Mouse (Mus musculus) CH12.LX (cell line): ENCODE measurements around the gene Ptma. TPM values are rescaled to one million over a fixed set of nuclear protein-coding genes. Genes with fewer than 3 reads are reported as not detected.
A peak's percentile ranks its signal among the peaks of the same experiment; 100 is the strongest.

Experiments used
- DNase-seq: peaks from one replicate; pipeline ENCODE4 v3.0.0-alpha.2; 2013; ENCODE audit errors: extremely low read depth
- H3K27ac ChIP-seq: 2 replicates; pipeline ENCODE4 v1.5.1; 2012; ENCODE audit warnings: low read depth, mild to moderate bottlenecking, control low read depth, moderate library complexity; ENCODE audit not compliant: insufficient read depth
- H3K27me3 ChIP-seq: replicated peaks from 2 replicates; pipeline ENCODE3; 2012; ENCODE audit warnings: inconsistent platforms
- H3K36me3 ChIP-seq, 2 experiments: replicated peaks in 1 of 2; 2 replicates each; pipeline versions ENCODE3 to v1.6.1; 2012; ENCODE audit warnings: inconsistent platforms in 1 of 2, low read length in 1 of 2, mild to moderate bottlenecking in 1 of 2, mixed read lengths in 1 of 2, moderate library complexity in 1 of 2; ENCODE audit not compliant: control insufficient read depth in 1 of 2, insufficient read depth in 1 of 2
- H3K4me1 ChIP-seq, 2 experiments: 2 replicates each; pipeline ENCODE4 v1.6.1; 2012; ENCODE audit warnings: inconsistent platforms in 1 of 2, moderate library complexity in 1 of 2; ENCODE audit not compliant: insufficient read depth in 2 of 2, control insufficient read depth in 1 of 2
- H3K4me2 ChIP-seq: 2 replicates; pipeline ENCODE4 v1.6.1; 2012; ENCODE audit warnings: low read depth, mild to moderate bottlenecking, control low read depth; ENCODE audit not compliant: poor library complexity, insufficient read depth, severe bottlenecking
- H3K4me3 ChIP-seq, 3 experiments: fragments of 150-350 bp in 1 of 3; sonication (generic) in 1 of 3; replicated peaks in 1 of 3; 2 replicates each; pipeline versions ENCODE3 to v1.5.1; 2011 to 2012; ENCODE audit warnings: low read depth in 2 of 3, low read length in 2 of 3, mild to moderate bottlenecking in 2 of 3, moderate library complexity in 2 of 3, control low read depth in 1 of 3, improper control_type of control experiment in 1 of 3, inconsistent platforms in 1 of 3, mixed read lengths in 1 of 3; ENCODE audit not compliant: poor library complexity in 1 of 3
- H3K79me2 ChIP-seq: replicated peaks from 2 replicates; pipeline ENCODE4 v1.6.1; 2012; ENCODE audit warnings: mild to moderate bottlenecking, moderate library complexity; ENCODE audit not compliant: control insufficient read depth, poor library complexity, insufficient read depth, severe bottlenecking; ENCODE audit errors: extremely low read depth
- H3K9ac ChIP-seq: 2 replicates; pipeline ENCODE4 v1.6.1; 2012; ENCODE audit warnings: low read depth, mild to moderate bottlenecking, control low read depth, moderate library complexity; ENCODE audit not compliant: insufficient read depth
- H3K9me3 ChIP-seq: replicated peaks from 2 replicates; pipeline ENCODE3; 2012; ENCODE audit warnings: low read length, inconsistent platforms, mixed read lengths
- CHD2 ChIP-seq: IDR thresholded peaks from 2 replicates; pipeline ENCODE4 v1.6.1; 2011; ENCODE audit warnings: low read length, improper control_type of control experiment
- CTCF ChIP-seq, 2 experiments: IDR thresholded peaks in 1 of 2; conservative IDR thresholded peaks in 1 of 2; 2 replicates each; pipeline ENCODE4 v1.5.1; 2011 to 2012; ENCODE audit warnings: low read depth in 2 of 2, low read length in 2 of 2, improper control_type of control experiment in 1 of 2, inconsistent platforms in 1 of 2, mild to moderate bottlenecking in 1 of 2, moderate library complexity in 1 of 2
- E2F4 ChIP-seq: IDR thresholded peaks from 2 replicates; pipeline ENCODE4 v1.6.1; 2011; ENCODE audit warnings: low read depth, low read length, improper control_type of control experiment; ENCODE audit not compliant: insufficient replicate concordance
- ELF1 ChIP-seq: IDR thresholded peaks from 2 replicates; pipeline ENCODE4 v1.6.1; 2014; ENCODE audit warnings: low read depth, mild to moderate bottlenecking, inconsistent platforms, low read length, improper control_type of control experiment
- GABPA ChIP-seq: IDR thresholded peaks from 2 replicates; pipeline ENCODE4 v1.6.1; 2012; ENCODE audit warnings: low read depth, low read length, improper control_type of control experiment, inconsistent platforms; ENCODE audit not compliant: insufficient replicate concordance
- KAT2A ChIP-seq: IDR thresholded peaks from 2 replicates; pipeline ENCODE4 v1.6.1; 2012; ENCODE audit warnings: low read length, improper control_type of control experiment, inconsistent platforms; ENCODE audit not compliant: insufficient replicate concordance
- MAZ ChIP-seq: IDR thresholded peaks from 2 replicates; pipeline ENCODE4 v1.6.1; 2012; ENCODE audit warnings: low read depth, mild to moderate bottlenecking, inconsistent platforms, low read length, improper control_type of control experiment, moderate library complexity
- MEF2A ChIP-seq: IDR thresholded peaks from 2 replicates; pipeline ENCODE4 v1.6.1; 2014; ENCODE audit warnings: low read depth, mild to moderate bottlenecking, inconsistent platforms, low read length, improper control_type of control experiment, borderline replicate concordance
- MXI1 ChIP-seq: IDR thresholded peaks from 2 replicates; pipeline ENCODE4 v1.6.1; 2011; ENCODE audit warnings: mild to moderate bottlenecking, low read depth, low read length, improper control_type of control experiment
- MYC ChIP-seq: IDR thresholded peaks from 2 replicates; pipeline ENCODE4 v1.6.1; 2011; ENCODE audit warnings: low read depth, mild to moderate bottlenecking, improper control_type of control experiment, low read length
- NELFE ChIP-seq: IDR thresholded peaks from 2 replicates; pipeline ENCODE4 v1.6.1; 2011; ENCODE audit warnings: low read depth, low read length, improper control_type of control experiment
- NRF1 ChIP-seq: IDR thresholded peaks from 2 replicates; pipeline ENCODE4 v1.6.1; 2014; ENCODE audit warnings: low read depth, mild to moderate bottlenecking, inconsistent platforms, low read length, improper control_type of control experiment, moderate library complexity
- PAX5 ChIP-seq: IDR thresholded peaks from 2 replicates; pipeline ENCODE4 v1.6.1; 2012; ENCODE audit warnings: low read length, inconsistent platforms, mixed read lengths
- RAD21 ChIP-seq: IDR thresholded peaks from 2 replicates; pipeline ENCODE4 v1.6.1; 2011; ENCODE audit warnings: low read depth, mild to moderate bottlenecking, low read length, improper control_type of control experiment, moderate library complexity
- RCOR1 ChIP-seq: conservative IDR thresholded peaks from 2 replicates; pipeline ENCODE4 v1.6.1; 2012; ENCODE audit warnings: low read depth, mild to moderate bottlenecking, inconsistent platforms, low read length, improper control_type of control experiment
- SIN3A ChIP-seq: IDR thresholded peaks from 2 replicates; pipeline ENCODE4 v1.6.1; 2012; ENCODE audit warnings: low read length, improper control_type of control experiment, inconsistent platforms
- SMC3 ChIP-seq: IDR thresholded peaks from 2 replicates; pipeline ENCODE4 v1.6.1; 2011; ENCODE audit warnings: low read depth, low read length, improper control_type of control experiment
- TBP ChIP-seq: conservative IDR thresholded peaks from 2 replicates; pipeline ENCODE4 v1.6.1; 2011; ENCODE audit warnings: low read depth, low read length, improper control_type of control experiment
- USF1 ChIP-seq: IDR thresholded peaks from 2 replicates; pipeline ENCODE4 v1.6.1; 2014; ENCODE audit warnings: low read depth, mild to moderate bottlenecking, inconsistent platforms, low read length, improper control_type of control experiment
- USF2 ChIP-seq: conservative IDR thresholded peaks from 2 replicates; pipeline ENCODE4 v1.6.1; 2011; ENCODE audit warnings: low read depth, low read length, improper control_type of control experiment
- ZC3H11A ChIP-seq: IDR thresholded peaks from 2 replicates; pipeline ENCODE4 v1.6.1; 2012; ENCODE audit warnings: low read depth, mild to moderate bottlenecking, inconsistent platforms, low read length, improper control_type of control experiment
- ZKSCAN1 ChIP-seq: IDR thresholded peaks from 2 replicates; pipeline ENCODE4 v1.6.1; 2012; ENCODE audit warnings: low read depth, inconsistent platforms, low read length, improper control_type of control experiment, borderline replicate concordance
- ZNF384 ChIP-seq: IDR thresholded peaks from 2 replicates; pipeline ENCODE4 v1.6.1; 2012; ENCODE audit warnings: low read depth, low read length, improper control_type of control experiment, inconsistent platforms
- dilution Hi-C: fragments of 300-500 bp; cut with MboI; formaldehyde crosslinking; loops from 2 replicates; pipeline ENCODE4 v1.14.3; 2020; ENCODE audit warnings: low sequenced_read_pairs; ENCODE audit not compliant: extremely low pct_unique_long_range_greater_than_20kb, extremely low pct_ligation_motif_present
- in situ Hi-C: fragments of 300-500 bp; cut with MboI; formaldehyde crosslinking; loops from 3 replicates; pipeline ENCODE4 v1.14.3; 2019; ENCODE audit warnings: low sequenced_read_pairs, low pct_ligation_motif_present, low pct_unique_long_range_greater_than_20kb, mixed read lengths
- polyA plus RNA-seq: library from polyadenylated mRNA; unstranded; fragments of >175 nt; gene quantifications from 2 replicates; pipeline ENCODE4 v1.2.1, GENCODE M21; 2012; ENCODE audit warnings: low read depth; ENCODE audit not compliant: insufficient read length
- total RNA-seq, 2 experiments: library from RNA; depleted of rRNA; stranded (reverse); fragments of 300-350 nt in 1 of 2; fragments of >200 nt in 1 of 2; gene quantifications; 2 replicates each; pipeline ENCODE4 v1.2.3; 2012 to 2014

The Ptma gene
- total and polyA plus RNA-seq, 3 experiments, result 2,835 to 5,324 (median 5,084) TPM

DNA sequence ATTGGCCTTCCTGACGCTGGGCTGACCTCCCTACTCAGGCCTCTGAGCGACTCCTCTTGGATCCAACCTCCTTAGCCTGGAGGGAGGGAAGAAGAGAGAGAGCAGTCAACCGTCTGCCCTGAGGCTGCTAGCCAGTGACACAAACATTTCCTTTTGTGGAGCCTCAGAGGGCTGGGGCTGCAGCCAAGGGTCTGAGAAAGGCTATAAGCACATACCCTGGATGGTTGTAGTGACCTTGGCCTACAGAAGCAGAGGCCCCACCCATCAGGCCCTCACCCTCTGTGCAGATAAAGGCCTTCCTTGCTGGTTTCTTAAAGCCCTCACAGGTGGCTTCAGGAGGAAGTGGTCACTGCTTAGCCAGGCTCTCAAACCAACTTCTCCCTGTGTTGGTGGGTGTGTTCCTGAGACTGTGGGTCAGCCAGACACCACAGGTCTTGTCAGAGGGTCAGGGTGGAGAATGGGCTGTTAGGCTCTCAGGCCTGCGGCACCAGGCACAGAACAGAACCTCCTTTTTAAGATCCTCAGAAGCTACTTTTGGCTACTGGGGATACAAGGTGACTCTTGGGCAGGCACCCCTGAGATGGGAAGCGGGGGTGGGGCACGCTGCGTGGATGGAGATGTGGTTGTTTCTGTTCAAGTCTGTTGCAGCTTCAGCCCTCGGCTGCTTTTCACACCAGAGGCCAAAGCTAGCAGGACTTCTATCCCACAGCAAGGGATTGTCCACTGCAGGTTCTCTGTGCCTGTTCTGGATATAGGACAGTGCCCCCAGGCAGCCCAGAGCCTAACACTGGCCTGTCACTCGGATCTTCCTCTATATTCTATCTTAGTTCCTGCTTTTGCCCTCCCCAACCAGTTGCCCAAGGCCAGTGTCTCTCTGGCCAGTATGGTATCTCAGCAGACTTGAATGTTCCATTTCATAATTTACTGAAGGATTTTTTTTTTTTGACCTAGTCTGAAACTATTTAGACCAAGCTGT lies 34.1 kb upstream of the Ptma start (continued):
- no peak for TF ChIP-seq ZKSCAN1
- peak; percentile 67; the same call in 1 of the 2 replicates for TF ChIP-seq ELF1
- TF ChIP-seq CHD2, result 0 out of 2 replicates have a peak, but pooled peaks have one; percentile 37
- TF ChIP-seq SIN3A, result peak; percentile 80; the same call in 1 of the 2 replicates
- no peak for TF ChIP-seq RAD21
- 0 out of 2 replicates have a peak, but pooled peaks have one; percentile 49 for TF ChIP-seq MAZ
- no peak for TF ChIP-seq SMC3
- no peak for TF ChIP-seq RCOR1
- no peak for TF ChIP-seq GABPA
- no peak for TF ChIP-seq MXI1
- TF ChIP-seq E2F4, result no peak
- TF ChIP-seq USF2, result no peak
- TF ChIP-seq KAT2A, result no peak

DNA sequence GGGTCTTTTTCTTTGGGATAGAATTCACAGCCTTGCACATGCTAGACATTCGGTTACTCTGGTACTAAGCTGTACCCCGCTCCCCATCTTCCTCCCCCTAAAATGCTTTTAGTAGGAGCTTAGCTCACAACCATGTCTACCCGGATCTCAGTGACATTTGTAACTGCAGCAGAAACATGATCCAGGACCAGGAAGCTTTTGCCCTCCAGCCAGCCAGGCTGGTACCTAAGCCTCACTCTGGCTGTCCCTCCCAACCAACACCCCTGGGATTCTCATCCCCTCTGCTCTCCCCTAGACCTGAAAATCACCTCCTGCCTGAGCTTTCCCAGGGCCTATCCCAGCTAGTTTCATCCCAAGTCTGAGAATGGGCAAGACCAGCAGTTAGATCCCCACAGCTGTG lies 32.7 kb upstream of the Ptma start:
- in situ Hi-C loops, result loop anchor here (5.0 kb wide), 1 partner anchor 51 kb away; no protein-coding TSS in a partner anchor
- no peaks in the 10 kb centered on the region for H3K79me2 ChIP-seq
- no peaks in the 10 kb centered on the region for H3K27me3 ChIP-seq
- no peak overlapping the region for H3K27ac ChIP-seq
- H3K9me3 ChIP-seq, result no peaks in the 10 kb centered on the region
- no peak overlapping the region for H3K4me3 ChIP-seq
- H3K4me2 ChIP-seq, result no peak overlapping the region
- H3K4me1 ChIP-seq, result peaks cover 33 to 77% of the 10 kb centered on the region in 2 experiments
- no peak overlapping the region for H3K9ac ChIP-seq
- no peak for DNase-seq
- H3K36me3 ChIP-seq, result no peaks in the 10 kb centered on the region
- dilution Hi-C loops, result no loop called here
- TF ChIP-seq E2F4, result no peak
- no peak for TF ChIP-seq MEF2A
- no peak for TF ChIP-seq KAT2A
- no peak for TF ChIP-seq CTCF (conservative IDR thresholded peaks at IDR 0.05 in 1 of 2, IDR thresholded peaks at IDR 0.05 in 1 of 2; ENCODE audit: low read depth in 2 of 2, low read length in 2 of 2)
- TF ChIP-seq MAZ, result no peak
- TF ChIP-seq NELFE, result no peak
- TF ChIP-seq SMC3, result no peak
- TF ChIP-seq PAX5, result no peak
- TF ChIP-seq NRF1, result no peak
- TF ChIP-seq TBP, result no peak
- no peak for TF ChIP-seq MYC
- no peak for TF ChIP-seq USF1
- TF ChIP-seq ZC3H11A, result no peak
- no peak for TF ChIP-seq MXI1
- no peak for TF ChIP-seq RAD21
- TF ChIP-seq ZNF384, result no peak
- TF ChIP-seq, all 38 proteins: peak for 0
